Mouse (Mus musculus): ENCODE results near the gene Tent4a. TPM values are rescaled to one million over a fixed set of nuclear protein-coding genes. Genes with fewer than 3 reads are reported as not detected.
A peak's percentile ranks its signal among the peaks of the same experiment; 100 is the strongest.
"Not testable (repeated sequence)": the region's sequence is repeated elsewhere in the genome, so short reads cannot be mapped to it uniquely, and the experiment has no call there.

Gene Tent4a
- total RNA-seq (2021) = 10 to 100 TPM; 51.0 to 52.1 TPM
- long read RNA-seq, full-length matches to known transcripts = 49 of 119 reads
- long read RNA-seq, partial matches to known transcripts = 5 of 119 reads
- long read RNA-seq, other reads (novel, unspliced or antisense) = 65 of 119 reads

DNA sequence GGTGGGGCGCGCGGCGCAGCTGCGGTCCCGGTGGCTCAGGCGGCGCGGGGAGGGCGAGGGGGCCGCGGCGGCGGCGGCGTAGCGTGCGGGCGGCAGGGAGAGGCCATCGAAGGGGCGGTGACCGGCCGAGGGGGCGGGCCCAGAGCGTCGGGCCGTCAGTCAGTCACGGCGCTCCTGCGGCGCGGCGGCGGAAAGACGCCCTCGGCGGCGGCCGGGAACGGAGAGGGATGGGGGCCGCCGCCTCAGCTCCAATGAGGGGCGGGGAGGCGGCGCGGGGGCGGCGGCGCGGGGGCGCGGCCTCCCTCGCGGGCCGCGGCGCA is at the start of gene Tent4a:
Tent4a (minus strand) TSS at position 284 of the 320 bp plus-strand sequence.
- DNase-seq (ENCODE audit: low spot score in 2 of 2) = no peak

DNA sequence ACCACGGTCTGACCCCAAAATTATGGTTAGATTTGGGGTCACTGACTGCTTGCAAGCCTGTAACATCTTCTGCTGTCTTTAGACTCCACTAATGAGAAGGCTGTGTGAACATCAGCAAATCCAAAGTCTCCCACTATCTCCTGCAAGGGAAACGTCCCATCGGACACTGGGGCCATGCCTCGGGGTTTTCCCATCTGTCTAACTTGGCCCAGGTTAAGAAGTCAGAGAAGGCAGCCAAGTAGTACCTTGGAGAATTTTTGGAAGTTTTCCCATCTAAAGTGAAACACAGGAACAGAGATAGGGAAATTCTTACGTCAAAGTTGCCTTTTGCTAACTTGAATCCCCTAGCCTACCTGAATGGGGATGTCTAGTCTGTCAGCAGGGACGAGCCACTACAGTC is 49.2 kb upstream of the Tent4a start:
- no peak for DNase-seq (ENCODE audit: low spot score in 2 of 2)

GRCm38 (mm10) chr13:69582411-69582810 is 48.0 kb upstream of the Tent4a start:
- no peak for DNase-seq (ENCODE audit: low spot score in 2 of 2)

- no peak for DNase-seq (ENCODE audit: low spot score in 2 of 2)
Observed at GRCm38 (mm10) chr13:69577181-69577834, 42.9 kb upstream of the Tent4a start.

- DNase-seq (ENCODE audit: low spot score in 2 of 2) = peak; percentile 21
Observed at GRCm38 (mm10) chr13:69576676-69577075, 42.3 kb upstream of the Tent4a start.

DNA sequence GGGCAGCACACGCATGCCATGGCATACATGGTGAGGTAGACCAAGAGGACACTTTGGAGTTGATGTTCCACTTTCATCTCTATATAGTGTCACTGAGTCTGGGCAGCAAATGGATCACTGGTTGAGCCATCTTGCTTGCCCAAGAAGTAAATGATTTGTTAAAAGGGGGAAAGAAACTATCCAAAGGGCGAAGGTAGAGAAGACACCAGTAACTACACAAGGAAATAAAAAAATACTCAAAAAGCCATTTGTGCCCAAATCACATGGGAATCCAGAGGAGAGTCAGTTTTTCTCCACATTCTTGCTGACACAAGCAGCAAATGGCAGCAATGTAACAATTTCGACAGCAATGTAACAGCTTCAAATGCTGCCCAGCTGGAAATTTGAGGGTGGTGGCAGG is 38.2 kb upstream of the Tent4a start:
- DNase-seq (ENCODE audit: low spot score in 2 of 2) = no peak

GRCm38 (mm10) chr13:69569201-69569600 is 34.8 kb upstream of the Tent4a start:
- no peak for DNase-seq (ENCODE audit: low spot score in 2 of 2)

DNA sequence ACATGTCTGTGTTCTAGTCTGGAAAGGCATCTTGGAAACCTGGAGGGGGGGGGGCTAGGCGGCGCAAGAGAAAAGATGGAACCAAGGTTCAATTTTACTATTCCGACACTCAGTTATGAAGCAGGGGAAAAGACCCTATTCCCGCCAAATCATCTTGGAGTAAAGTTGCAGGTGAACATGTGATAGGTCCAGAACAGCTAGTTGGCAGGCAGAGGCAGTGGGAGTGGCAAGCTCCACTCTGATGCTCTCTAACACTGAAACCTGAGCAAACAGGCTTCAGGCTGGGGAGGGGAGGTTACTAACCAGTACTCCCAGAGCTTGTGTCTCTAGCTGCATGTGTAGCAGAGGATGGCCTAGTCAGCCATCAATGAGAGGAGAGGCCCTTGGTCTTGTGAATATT is 31.0 kb upstream of the Tent4a start:
- not testable (repeated sequence) for DNase-seq (ENCODE audit: low spot score in 2 of 2)

DNA sequence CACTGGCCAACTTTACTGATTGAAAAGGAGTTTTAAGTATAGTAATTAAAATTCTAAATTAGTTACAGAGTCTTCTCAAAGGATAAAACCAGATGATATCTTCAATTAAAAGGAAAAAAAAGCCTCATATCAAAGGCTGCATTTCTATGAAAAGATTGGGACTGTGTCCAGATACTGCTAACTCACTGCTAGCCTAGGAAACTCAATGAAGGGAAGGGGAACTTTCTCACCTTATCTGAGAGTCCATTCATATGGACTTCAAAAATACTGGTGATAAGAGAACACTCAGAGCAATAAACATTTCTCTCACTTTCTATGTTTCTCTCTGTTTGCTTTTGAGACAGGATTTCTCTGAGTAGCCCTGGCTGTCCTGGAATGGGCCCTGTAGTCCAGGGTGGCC is 30.2 kb upstream of the Tent4a start:
- no peak for DNase-seq (ENCODE audit: low spot score in 2 of 2)

DNA sequence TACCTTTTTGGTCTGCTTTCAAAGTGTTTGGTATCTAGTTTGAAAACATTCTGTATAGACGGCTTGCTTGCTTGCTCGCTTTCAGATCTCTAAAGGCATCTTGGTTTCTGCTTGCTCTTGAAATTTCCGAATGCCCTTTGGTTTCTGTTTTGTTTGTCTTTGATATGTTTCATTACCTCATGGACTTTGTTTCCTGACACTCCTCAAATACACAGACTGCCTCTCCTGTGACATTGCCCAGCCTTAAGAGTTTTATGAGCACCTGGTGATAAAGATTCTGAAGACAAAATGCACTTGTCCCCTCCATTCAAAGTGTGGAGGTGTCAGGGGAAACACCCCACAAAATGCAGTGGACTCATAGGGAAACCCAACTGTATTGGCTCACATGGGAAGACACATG is 29.5 kb upstream of the Tent4a start:
- DNase-seq (ENCODE audit: low spot score in 2 of 2) = no peak

DNA sequence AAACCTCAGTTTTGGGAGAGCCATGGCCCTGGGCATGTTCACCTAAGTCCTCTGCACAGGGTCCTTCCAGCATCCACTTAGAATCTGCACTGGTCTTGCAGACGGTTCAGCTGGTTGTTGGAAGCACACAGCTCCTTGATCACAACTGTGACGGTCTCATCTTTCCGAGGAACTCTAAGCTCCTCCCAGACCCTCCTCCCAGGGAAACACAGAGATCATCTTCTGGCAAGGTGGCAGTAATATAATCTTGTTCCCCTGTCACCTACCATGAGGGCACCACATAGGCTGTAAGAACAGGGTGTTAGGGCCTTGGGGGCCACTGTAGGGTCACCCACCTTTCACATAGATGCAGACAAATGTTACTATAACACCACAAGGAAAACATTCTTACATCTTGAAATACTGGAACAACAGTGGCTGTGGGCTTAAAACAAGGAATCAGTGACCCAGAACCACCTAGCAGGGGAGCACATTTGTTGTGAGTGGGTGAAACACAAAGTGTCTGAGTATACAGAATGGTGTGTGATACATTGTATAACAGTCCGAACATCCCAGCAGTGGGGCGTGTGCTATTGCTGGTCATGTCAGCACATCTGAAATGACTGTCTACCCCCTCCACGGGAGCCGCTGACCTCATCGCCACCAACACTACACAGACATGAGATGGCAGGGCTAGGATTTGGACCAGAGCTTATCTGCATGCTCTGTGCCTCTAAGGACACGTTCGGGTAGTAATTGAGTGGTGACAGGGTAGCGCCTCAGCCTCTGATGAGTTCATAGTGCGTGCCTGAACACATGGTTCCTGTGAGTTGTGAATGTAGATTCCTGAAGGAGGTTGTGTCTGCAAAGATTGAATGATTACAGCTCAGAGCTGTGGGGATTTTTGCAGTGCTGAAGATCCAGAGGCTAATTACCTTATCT is 28.5 kb upstream of the Tent4a start:
- no peak for DNase-seq (ENCODE audit: low spot score in 2 of 2)

GRCm38 (mm10) chr13:69562004-69562403 is 27.6 kb upstream of the Tent4a start:
- DNase-seq (ENCODE audit: low spot score in 2 of 2) = no peak

- no peak for DNase-seq (ENCODE audit: low spot score in 2 of 2)
Observed at GRCm38 (mm10) chr13:69559291-69559961, 25.0 kb upstream of the Tent4a start.

DNA sequence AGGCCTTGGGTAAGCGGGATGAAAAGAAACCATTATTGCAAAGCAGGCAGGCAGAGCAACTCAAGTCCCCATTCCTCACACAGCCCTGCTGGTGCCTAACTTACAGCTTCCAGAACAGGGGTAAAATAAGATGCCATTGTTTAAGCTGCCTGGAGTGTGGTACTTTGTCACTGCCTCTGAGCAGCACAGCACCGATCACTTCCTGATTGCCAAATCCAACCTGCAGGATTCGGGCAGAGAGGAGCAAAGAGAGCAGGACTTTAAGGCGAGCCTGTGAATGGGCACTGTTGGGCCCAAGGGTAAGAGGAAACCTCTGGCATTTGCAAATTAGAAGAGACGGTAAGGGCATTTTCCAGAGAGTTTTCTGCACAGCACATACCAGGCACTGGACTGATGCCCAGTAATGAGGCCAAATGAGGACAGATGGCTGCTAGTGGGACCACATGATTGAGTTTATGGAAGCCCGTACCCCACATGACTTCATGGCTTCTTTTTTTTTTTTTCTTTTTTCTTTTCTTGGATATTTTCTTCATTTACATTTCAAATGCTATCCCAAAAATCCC is 23.8 kb upstream of the Tent4a start:
- DNase-seq (ENCODE audit: low spot score in 2 of 2) = peak in 1 of 2 experiments; percentile 57

DNA sequence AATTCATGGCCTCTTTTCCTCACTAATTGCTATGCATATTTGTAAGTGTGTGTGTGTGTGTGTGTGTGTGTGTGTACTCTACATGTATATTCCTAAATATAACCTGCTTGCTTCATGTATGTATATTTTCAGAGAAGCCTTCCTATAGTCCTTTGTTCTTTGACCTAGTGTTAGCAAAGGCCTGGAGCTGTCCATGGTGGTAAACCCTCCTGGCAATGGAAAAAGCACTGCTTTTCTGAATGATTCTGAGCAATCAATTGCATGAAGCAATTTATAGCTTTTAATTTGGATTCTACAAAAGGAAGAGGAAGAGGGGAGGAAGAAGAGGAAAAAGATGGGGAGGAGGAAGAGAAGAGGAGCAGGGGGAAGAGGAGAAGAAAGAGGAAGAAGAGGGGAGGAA is 22.3 kb upstream of the Tent4a start:
- DNase-seq (ENCODE audit: low spot score in 2 of 2) = no peak

DNA sequence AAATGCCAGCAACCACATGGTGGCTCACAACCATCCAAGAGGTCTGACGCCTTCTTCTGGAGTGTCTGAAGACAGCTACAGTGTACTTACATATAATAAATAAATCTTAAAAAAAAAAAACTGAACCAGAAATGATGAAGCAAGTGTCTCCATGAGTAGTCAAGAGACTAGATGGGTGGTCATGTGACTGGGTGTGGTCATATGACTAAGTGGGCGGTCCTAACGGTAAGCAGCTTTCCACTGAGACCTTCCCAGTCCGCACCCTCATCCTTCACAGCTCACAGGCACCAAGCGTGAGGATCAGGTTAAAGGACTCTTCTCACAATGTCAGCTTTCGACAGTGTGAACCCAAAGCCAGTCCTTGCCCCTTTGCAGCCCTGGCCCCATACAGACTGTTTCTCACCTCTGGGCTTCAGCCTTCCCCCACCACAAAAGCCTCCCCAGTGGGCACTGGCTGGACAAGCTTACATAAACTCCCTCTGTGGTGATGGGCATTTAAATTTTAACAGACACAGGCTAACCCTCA is 21.6 kb upstream of the Tent4a start:
- no peak for DNase-seq (ENCODE audit: low spot score in 2 of 2)

DNA sequence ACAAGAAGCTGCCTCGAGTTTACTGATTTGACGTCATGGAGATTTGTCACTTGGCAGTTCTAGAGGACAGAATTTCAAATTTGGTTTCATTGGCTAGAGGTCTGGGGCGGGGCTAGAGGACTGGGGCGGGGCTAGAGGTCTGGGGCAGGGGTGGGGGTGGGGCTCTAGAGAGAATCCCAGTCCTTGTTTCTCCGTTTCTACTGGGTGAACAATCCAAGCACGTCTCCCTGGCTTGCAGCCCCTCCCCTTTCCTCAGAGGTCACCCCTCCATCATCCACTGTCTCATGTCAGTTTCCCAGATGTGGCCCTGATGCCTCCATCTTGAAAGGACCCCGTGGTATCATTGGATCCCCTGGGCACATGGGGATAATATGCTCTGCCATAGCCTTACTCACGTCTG is 20.6 kb upstream of the Tent4a start:
- DNase-seq (ENCODE audit: low spot score in 2 of 2) = no peak

DNA sequence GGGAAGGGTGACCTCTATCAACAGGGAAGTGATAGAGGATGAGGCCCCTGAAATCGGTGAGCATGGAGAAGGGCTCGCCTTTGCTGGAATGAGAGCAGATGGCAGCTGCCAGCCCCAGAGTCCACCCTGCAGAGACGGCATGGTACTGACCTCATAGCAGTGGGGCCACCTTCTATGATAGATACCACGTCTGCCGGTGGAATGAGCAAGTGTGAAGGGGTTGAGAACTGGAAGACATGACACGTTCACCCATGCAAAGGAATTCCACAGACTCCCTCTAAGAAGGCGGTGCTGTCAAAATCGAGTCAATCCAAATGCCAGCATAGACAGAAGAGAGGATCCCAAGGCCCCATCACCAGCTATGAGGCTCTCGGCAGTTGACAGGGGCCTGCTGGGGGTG is 19.8 kb upstream of the Tent4a start:
- no peak for DNase-seq (ENCODE audit: low spot score in 2 of 2)

- DNase-seq (ENCODE audit: low spot score in 2 of 2) = no peak
Observed at GRCm38 (mm10) chr13:69553024-69553423, 18.6 kb upstream of the Tent4a start.

GRCm38 (mm10) chr13:69550831-69551230 is 16.4 kb upstream of the Tent4a start:
- DNase-seq (ENCODE audit: low spot score in 2 of 2) = no peak

DNA sequence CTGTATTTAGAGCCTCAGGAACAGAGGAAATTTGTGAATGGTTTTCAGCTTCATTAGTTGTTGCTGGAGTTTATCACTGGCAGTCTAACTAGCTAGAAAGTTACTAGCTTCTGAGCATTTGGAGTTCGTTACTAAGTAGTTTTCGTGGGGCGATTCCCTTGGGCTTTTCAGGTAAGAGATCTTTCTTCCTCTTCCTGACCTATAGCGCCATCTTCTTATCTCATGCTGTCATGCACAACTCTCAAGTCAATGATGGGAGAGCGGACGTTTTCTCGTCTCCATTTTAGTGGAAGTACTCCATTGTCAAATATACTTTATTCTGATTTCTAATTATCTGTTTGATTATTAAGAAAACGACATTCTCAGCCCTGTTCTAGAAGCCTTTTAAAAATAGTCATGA is 15.6 kb upstream of the Tent4a start:
- no peak for DNase-seq (ENCODE audit: low spot score in 2 of 2)
